Mouse (Mus musculus): ENCODE data around the gene Klhl21. TPM values are rescaled to one million over a fixed set of nuclear protein-coding genes. Genes with fewer than 3 reads are reported as not detected.
"Not testable (repeated sequence)": the region's sequence is repeated elsewhere in the genome, so short reads cannot be mapped to it uniquely, and the experiment has no call there.

Gene Klhl21
- polyA plus RNA-seq, 1 experiment from 2014 or later, result 2.6 TPM

DNA sequence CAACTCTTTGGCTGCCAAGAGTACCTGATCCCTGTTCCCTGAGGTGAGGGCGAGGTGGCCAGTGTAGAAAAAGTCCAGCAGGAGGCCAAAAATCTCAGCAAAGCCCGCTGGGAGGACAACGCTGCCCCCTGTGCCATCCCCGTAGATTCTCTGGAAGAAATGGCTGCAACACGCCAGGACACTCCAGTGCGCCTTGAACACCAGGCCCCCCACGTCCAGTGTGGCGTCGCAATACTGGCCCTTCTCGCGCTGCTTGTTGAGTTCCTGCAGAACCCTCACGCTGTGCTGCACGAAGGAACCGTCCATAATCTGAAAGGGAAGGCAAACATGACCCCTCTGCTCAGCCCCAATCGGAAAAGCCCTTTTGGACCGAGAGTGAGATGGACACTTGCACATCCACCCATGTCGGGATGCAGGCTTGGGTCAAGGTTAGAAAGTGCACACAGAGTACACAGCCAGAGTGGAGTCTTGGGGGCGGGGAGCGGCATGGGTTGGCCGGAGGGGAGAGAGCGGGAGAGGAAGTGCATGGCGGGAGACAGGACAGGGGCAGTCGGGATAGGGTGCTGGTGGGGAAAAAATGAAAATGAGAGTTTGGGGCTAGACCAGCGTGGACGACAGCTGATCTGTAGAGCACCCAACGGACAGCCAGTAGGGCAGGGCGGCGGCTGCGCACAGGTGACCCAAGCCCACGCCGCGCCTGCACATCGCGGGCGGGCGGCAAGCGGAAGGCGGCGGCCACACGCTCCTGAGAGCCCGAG is 18.3 kb downstream of the Klhl21 start:
- ATAC-seq (ENCODE audit: low FRiP score) (peak; percentile 67), DNase-seq (ENCODE audit: low spot score, missing footprints) (peak; percentile 84)
- Histone ChIP-seq H3K4me1 (ENCODE audit: control insufficient read depth, insufficient read depth, low read length) (peaks cover 23% of the 10 kb centered on the region), H3K4me3 (ENCODE audit: low read depth, low read length) (peak overlapping the region; percentile 74), H3K27me3 (ENCODE audit: control insufficient read depth, insufficient read depth, low read length) (no peaks in the 10 kb centered on the region), H3K9ac (ENCODE audit: low read length) (peak overlapping the region; percentile 76), H3K4me2 (peak overlapping the region; percentile 97), H3K27ac (ENCODE audit: low read depth, low read length) (no peak overlapping the region), H3K36me3 (ENCODE audit: control insufficient read depth, insufficient read depth, low read length) (peaks cover 6% of the 10 kb centered on the region; the same call in 1 of the 2 replicates), H3K9me3 (ENCODE audit: control insufficient read depth, low read length) (no peaks in the 10 kb centered on the region)
- 2% methylated on average over 40 of the region's 41 CpGs for WGBS

DNA sequence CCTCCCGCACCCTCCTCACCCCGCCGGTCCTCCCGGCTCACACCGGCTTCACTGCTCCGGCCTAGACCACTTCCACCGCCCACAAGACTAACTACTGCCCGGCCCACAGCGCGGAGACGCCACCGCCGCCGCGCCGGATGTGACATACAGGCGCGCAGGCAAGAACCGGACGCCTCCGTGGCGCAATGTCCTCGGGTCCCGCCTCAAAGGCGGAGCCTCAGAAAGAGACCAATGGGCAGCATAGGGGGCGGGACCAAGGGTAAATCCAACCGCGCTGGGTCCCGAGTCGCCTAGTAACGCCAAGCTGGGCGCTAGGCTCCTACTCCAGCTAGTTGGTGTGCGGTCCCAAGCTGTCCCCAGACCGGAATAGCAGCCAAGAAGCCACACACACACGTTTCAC is 18.9 kb downstream of the Klhl21 start, which contains the start of gene Zbtb48:
Gene Zbtb48 (minus strand): TSS at position 148 of the 400 bp plus-strand sequence.
- Histone ChIP-seq H3K27me3 (ENCODE audit: control insufficient read depth, insufficient read depth, low read length) (no peaks in the 10 kb centered on the region), H3K36me3 (ENCODE audit: control insufficient read depth, insufficient read depth, low read length) (peaks cover 3% of the 10 kb centered on the region; the same call in 1 of the 2 replicates), H3K4me2 (peak within 1 kb of the TSS; percentile 97), H3K4me1 (ENCODE audit: control insufficient read depth, insufficient read depth, low read length) (peaks cover 23% of the 10 kb centered on the region), H3K27ac (ENCODE audit: low read depth, low read length) (no peak within 1 kb of the TSS), H3K9ac (ENCODE audit: low read length) (peak within 1 kb of the TSS; percentile 76), H3K4me3 (ENCODE audit: low read depth, low read length) (peak within 1 kb of the TSS; percentile 74), H3K9me3 (ENCODE audit: control insufficient read depth, low read length) (no peaks in the 10 kb centered on the region)
- under 1% methylated on average over 35 of the region's 35 CpGs for WGBS
- peak; percentile 98 for DNase-seq (ENCODE audit: low spot score, missing footprints)
- ATAC-seq (ENCODE audit: low FRiP score), result peak; percentile 98

DNA sequence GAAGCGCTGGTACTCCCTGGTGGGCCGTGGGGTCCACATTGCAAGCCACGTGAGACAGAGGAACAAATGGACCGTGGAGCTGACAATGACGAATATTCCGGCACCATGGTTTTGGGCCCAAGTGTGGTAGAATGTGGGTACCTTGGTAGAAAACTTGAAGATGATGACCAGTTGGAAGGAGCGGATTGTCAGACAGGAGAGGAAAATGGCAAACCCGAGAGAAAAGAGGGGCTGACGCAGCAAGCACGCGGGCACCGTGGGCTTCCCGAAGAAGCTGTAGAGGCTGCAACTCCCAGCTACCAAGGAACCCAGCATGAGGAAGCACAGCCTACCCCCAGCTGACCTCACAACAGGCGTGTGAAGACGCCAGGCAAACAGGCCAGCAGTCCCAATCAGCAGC is 19.9 kb downstream of the Klhl21 start:
- WGBS, result 69% methylated on average over 15 of the region's 15 CpGs
- Histone ChIP-seq H3K4me1 (ENCODE audit: control insufficient read depth, insufficient read depth, low read length) (peaks cover 23% of the 10 kb centered on the region), H3K9ac (ENCODE audit: low read length) (peak overlapping the region; percentile 61)

DNA sequence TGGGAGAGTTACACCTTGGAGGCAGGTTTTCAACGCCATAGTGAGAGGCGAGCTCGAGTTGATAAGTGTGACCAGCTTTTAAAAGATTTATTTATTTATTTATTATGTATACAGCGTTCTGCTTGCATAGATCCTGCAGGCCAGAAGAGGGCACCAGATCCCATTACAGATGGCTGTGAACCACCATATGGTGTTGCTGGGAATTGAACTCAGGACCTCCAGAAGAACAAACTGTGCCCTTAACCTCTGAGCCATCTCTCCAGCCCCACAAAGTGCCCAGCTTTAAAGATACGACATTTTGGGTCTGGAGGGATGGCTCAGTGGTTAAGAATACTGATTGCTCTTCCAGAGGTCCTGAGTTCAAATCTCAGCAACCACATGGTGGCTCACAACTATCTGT is 20.5 kb downstream of the Klhl21 start:
- no peak for ATAC-seq (ENCODE audit: low FRiP score)
- 38% methylated on average over 5 of the region's 5 CpGs for WGBS
- Histone ChIP-seq H3K27ac (ENCODE audit: low read depth, low read length) (no peak overlapping the region), H3K27me3 (ENCODE audit: control insufficient read depth, insufficient read depth, low read length) (no peaks in the 10 kb centered on the region), H3K4me2 (no peak overlapping the region), H3K4me1 (ENCODE audit: control insufficient read depth, insufficient read depth, low read length) (peaks cover 23% of the 10 kb centered on the region), H3K4me3 (ENCODE audit: low read depth, low read length) (no peak overlapping the region), H3K36me3 (ENCODE audit: control insufficient read depth, insufficient read depth, low read length) (0 out of 2 replicates have a peak, but pooled peaks cover under 1% of the 10 kb centered on the region), H3K9me3 (ENCODE audit: control insufficient read depth, low read length) (no peaks in the 10 kb centered on the region), H3K9ac (ENCODE audit: low read length) (no peak overlapping the region)
- DNase-seq (ENCODE audit: low spot score, missing footprints), result peak; percentile 76

More for the DNA sequence above, 19.9 kb downstream of the Klhl21 start:
- H3K4me3 ChIP-seq (ENCODE audit: low read depth, low read length), result peak overlapping the region; percentile 74
- peak overlapping the region; percentile 97 for H3K4me2 ChIP-seq
- no peak overlapping the region for H3K27ac ChIP-seq (ENCODE audit: low read depth, low read length)
- H3K27me3 ChIP-seq (ENCODE audit: control insufficient read depth, insufficient read depth, low read length), result no peaks in the 10 kb centered on the region
- no peak for ATAC-seq (ENCODE audit: low FRiP score)
- no peaks in the 10 kb centered on the region for H3K9me3 ChIP-seq (ENCODE audit: control insufficient read depth, low read length)
- H3K36me3 ChIP-seq (ENCODE audit: control insufficient read depth, insufficient read depth, low read length), result peaks cover 3% of the 10 kb centered on the region; the same call in 1 of the 2 replicates
- DNase-seq (ENCODE audit: low spot score, missing footprints), result no peak

DNA sequence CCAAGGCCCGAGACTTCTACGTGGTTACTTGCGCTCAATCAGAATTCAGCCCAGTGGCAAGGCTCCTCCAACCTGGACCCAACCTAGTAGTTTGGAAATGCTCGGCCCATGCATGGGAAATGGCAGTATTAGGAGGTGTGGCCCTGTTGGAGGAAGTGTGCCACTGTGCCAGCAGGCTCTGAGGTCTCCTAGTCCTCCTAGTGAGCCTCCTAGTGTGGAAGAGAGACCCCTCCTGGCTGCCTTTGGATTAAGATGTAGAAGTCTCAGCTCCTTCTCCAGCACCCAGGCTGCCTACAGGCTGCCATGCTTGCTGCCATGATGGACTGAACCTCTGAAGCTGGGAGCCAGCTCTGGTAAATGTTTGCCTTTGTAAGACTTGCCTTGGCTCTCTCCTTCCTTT is 21.4 kb downstream of the Klhl21 start:
- Histone ChIP-seq H3K9me3 (ENCODE audit: control insufficient read depth, low read length) (no peaks in the 10 kb centered on the region), H3K4me1 (ENCODE audit: control insufficient read depth, insufficient read depth, low read length) (peaks cover 23% of the 10 kb centered on the region), H3K9ac (ENCODE audit: low read length) (no peak overlapping the region), H3K27me3 (ENCODE audit: control insufficient read depth, insufficient read depth, low read length) (no peaks in the 10 kb centered on the region), H3K4me3 (ENCODE audit: low read depth, low read length) (no peak overlapping the region), H3K27ac (ENCODE audit: low read depth, low read length) (no peak overlapping the region), H3K4me2 (no peak overlapping the region), H3K36me3 (ENCODE audit: control insufficient read depth, insufficient read depth, low read length) (no peaks in the 10 kb centered on the region)
- WGBS, result 71% methylated on average over 4 of the region's 4 CpGs
- ATAC-seq (ENCODE audit: low FRiP score), result no peak
- DNase-seq (ENCODE audit: low spot score, missing footprints), result no peak

DNA sequence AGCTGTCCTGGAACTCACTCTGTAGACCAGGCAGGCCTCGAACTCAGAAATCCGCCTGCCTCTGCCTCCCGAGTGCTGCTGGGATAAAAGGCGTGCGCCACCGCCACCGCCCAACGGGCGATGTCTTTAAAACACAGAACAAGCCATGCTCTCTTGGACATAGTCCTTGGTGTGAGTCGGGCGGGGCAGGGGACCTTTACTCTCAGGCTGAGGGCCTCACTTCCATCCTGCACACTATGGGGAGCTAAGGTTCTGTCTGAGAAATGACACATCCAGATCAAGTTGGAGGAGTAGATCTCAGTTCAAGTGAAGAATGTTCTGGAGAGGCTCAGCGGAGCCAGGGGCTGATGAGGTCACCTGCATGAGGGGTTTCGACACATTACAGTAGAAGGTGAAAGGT is 24.3 kb downstream of the Klhl21 start:
- no peaks in the 10 kb centered on the region for H3K27me3 ChIP-seq (ENCODE audit: control insufficient read depth, insufficient read depth, low read length)
- no peak overlapping the region for H3K4me2 ChIP-seq
- H3K36me3 ChIP-seq (ENCODE audit: control insufficient read depth, insufficient read depth, low read length), result no peaks in the 10 kb centered on the region
- no peaks in the 10 kb centered on the region for H3K9me3 ChIP-seq (ENCODE audit: control insufficient read depth, low read length)
- ATAC-seq (ENCODE audit: low FRiP score), result no peak
- WGBS, result 90% methylated on average over 13 of the region's 13 CpGs
- no peak overlapping the region for H3K4me3 ChIP-seq (ENCODE audit: low read depth, low read length)
- H3K27ac ChIP-seq (ENCODE audit: low read depth, low read length), result no peak overlapping the region
- peaks cover 6% of the 10 kb centered on the region; the same call in 1 of the 2 replicates for H3K4me1 ChIP-seq (ENCODE audit: control insufficient read depth, insufficient read depth, low read length)
- no peak for DNase-seq (ENCODE audit: low spot score, missing footprints)
- H3K9ac ChIP-seq (ENCODE audit: low read length), result no peak overlapping the region

DNA sequence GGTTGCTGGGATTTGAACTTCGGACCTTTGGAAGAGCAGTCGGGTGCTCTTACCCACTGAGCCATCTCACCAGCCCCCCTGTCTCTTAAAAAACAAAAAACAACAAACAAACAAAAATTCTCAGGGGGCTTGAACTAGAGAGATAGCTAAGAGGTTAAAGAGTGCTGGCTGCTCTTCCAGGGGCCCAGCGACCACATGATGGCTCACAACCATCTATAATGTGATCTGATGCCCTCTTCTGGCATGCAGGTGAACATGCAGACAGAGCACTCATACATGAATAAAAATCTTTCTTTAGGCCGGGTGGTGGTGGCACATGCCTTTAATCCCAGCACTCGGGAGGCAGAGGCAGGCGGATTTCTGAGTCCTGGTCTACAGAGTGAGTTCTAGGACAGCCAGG is 27.9 kb downstream of the Klhl21 start:
- H3K4me1 ChIP-seq (ENCODE audit: control insufficient read depth, insufficient read depth, low read length), result peaks cover 13% of the 10 kb centered on the region
- not testable (repeated sequence) for H3K36me3 ChIP-seq (ENCODE audit: control insufficient read depth, insufficient read depth, low read length); H3K9ac ChIP-seq (ENCODE audit: low read length); ATAC-seq (ENCODE audit: low FRiP score); H3K4me2 ChIP-seq; H3K27ac ChIP-seq (ENCODE audit: low read depth, low read length); H3K4me3 ChIP-seq (ENCODE audit: low read depth, low read length); H3K9me3 ChIP-seq (ENCODE audit: control insufficient read depth, low read length); H3K27me3 ChIP-seq (ENCODE audit: control insufficient read depth, insufficient read depth, low read length)
- WGBS, result 95% methylated on average over 6 of the region's 6 CpGs
- peak; percentile 56 for DNase-seq (ENCODE audit: low spot score, missing footprints)

DNA sequence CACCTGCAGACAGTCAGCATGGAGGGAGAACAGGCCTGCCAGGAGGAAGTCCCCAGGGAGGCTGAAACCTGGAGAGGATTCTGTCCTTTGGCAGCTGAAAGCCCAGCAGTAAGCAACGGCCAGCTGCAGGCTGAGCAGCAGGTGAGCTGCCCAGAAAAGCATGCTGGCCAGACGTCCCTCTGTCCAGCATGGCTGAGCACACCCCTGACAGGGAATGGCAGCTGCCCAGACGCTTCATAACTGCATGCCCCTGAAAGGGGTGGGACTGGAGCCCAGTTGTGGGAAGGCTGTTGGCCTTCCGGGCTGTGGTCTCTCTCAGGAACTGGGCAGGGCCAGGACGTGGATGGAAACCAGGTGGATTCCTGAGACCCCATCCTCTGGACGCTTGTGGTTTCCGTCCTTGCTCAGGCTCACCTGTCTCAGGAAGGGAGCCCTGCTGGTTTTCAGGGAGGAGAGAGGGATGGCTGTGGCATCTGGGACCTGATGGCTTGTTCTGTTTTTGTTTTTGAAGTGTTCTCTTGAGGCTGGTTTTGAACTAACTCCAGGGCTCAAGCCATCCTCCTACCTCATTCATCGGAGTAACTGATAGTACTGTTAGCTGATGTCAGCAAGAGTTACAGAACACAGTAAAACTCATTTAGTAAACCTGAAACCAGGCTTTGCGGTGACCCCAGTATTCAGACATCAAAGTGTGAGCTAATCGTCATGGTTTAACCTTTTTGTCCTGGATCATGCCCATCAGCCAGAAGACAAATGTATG is 29.8 kb downstream of the Klhl21 start, which contains the start of gene Tas1r1:
Gene Tas1r1 (minus strand): TSS at position 344 of the 760 bp plus-strand sequence.
- Histone ChIP-seq H3K9me3 (ENCODE audit: control insufficient read depth, low read length) (no peaks in the 10 kb centered on the region), H3K27ac (ENCODE audit: low read depth, low read length) (no peak within 1 kb of the TSS), H3K4me1 (ENCODE audit: control insufficient read depth, insufficient read depth, low read length) (peaks cover 13% of the 10 kb centered on the region), H3K4me2 (peak within 1 kb of the TSS; percentile 93), H3K9ac (ENCODE audit: low read length) (peak within 1 kb of the TSS; percentile 93), H3K4me3 (ENCODE audit: low read depth, low read length) (peak within 1 kb of the TSS; percentile 99), H3K27me3 (ENCODE audit: control insufficient read depth, insufficient read depth, low read length) (no peaks in the 10 kb centered on the region), H3K36me3 (ENCODE audit: control insufficient read depth, insufficient read depth, low read length) (peaks cover 19% of the 10 kb centered on the region)
- ATAC-seq (ENCODE audit: low FRiP score), result no peak
- WGBS, result 49% methylated on average over 10 of the region's 10 CpGs
- peak; percentile 84 for DNase-seq (ENCODE audit: low spot score, missing footprints)
